Mouse (Mus musculus) forebrain, embryonic 14.5 days (tissue): ENCODE measurements at regions not wholly inside any gene's neighbourhood (a gene's known extent, or its start where the extent isn't known, plus 50 kb on each side); places are given as distances from the start of the nearest gene placed in this dataset.

Experiments
- ATAC-seq: fragments of 200-750 bp; cut with Nextera tagmentation; 2 replicates; pipeline ENCODE4 v1.8.0; 2017; ENCODE audit warnings: mild to moderate bottlenecking, moderate library complexity
- DNase-seq: peaks from one replicate; pipeline ENCODE4 v3.0.0-alpha.2; 2015; ENCODE audit warnings: low spot score
- H3K27ac ChIP-seq: fragments of 300-500 bp; sonication (generic); 2 replicates; pipeline ENCODE4 v1.5.1; 2014; ENCODE audit warnings: low read depth, mild to moderate bottlenecking, control low read depth, low read length, moderate library complexity
- H3K27me3 ChIP-seq: fragments of 300-500 bp; sonication (generic); replicated peaks from 2 replicates; pipeline ENCODE4 v1.6.1; 2014; ENCODE audit warnings: low read length, control low read depth, mixed read lengths; ENCODE audit not compliant: control insufficient read depth, insufficient read depth
- H3K36me3 ChIP-seq: fragments of 300-500 bp; sonication (generic); 2 replicates; pipeline ENCODE4 v1.6.1; 2014; ENCODE audit warnings: low read length, control low read depth; ENCODE audit not compliant: control insufficient read depth, insufficient read depth
- H3K4me1 ChIP-seq: fragments of 300-500 bp; sonication (generic); 2 replicates; pipeline ENCODE4 v1.6.1; 2014; ENCODE audit warnings: antibody characterized with exemption, low read length, control low read depth; ENCODE audit not compliant: control insufficient read depth, insufficient read depth
- H3K4me2 ChIP-seq: fragments of 300-500 bp; sonication (generic); 2 replicates; pipeline ENCODE4 v1.6.1; 2014; ENCODE audit warnings: mild to moderate bottlenecking, control low read depth, low read length
- H3K4me3 ChIP-seq: fragments of 300-500 bp; sonication (generic); 2 replicates; pipeline ENCODE4 v1.5.1; 2014; ENCODE audit warnings: low read depth, low read length, control low read depth
- H3K9ac ChIP-seq: fragments of 300-500 bp; sonication (generic); 2 replicates; pipeline ENCODE4 v1.6.1; 2014; ENCODE audit warnings: mild to moderate bottlenecking, low read length, control low read depth, moderate library complexity
- H3K9me3 ChIP-seq: fragments of 300-500 bp; sonication (generic); replicated peaks from 2 replicates; pipeline ENCODE4 v1.6.1; 2016; ENCODE audit warnings: low read length, control low read depth, mixed read lengths; ENCODE audit not compliant: control insufficient read depth
- WGBS: fragments of 180-500 bp; shearing (Covaris S2); extraction: QIAGEN DNeasy Blood & Tissue Kit; methylation state at CpG from one replicate; pipeline ENCODE4 v1.1.7; 2014; 5-methylcytosine and 5-hydroxymethylcytosine counted together

GRCm38 (mm10) chr6:76697146-76697891 is 199.7 kb upstream of the Gm9008 start:
- 88% methylated on average over 6 of the region's 6 CpGs for WGBS

GRCm38 (mm10) chr6:76688831-76689230 is 191.2 kb upstream of the Gm9008 start:
- Histone ChIP-seq H3K9me3 (no peaks in the 10 kb centered on the region), H3K9ac (no peak overlapping the region), H3K4me3 (no peak overlapping the region), H3K27ac (no peak overlapping the region), H3K4me1 (0 out of 2 replicates have a peak, but pooled peaks cover 2% of the 10 kb centered on the region), H3K27me3 (no peaks in the 10 kb centered on the region), H3K4me2 (no peak overlapping the region), H3K36me3 (no peaks in the 10 kb centered on the region)
- no peak for ATAC-seq
- DNase-seq: peak; percentile 54
- 24% methylated on average over 2 of the region's 2 CpGs for WGBS

More at GRCm38 (mm10) chr6:76697146-76697891, 199.7 kb upstream of the Gm9008 start:
- Histone ChIP-seq H3K4me2 (no peak overlapping the region), H3K9ac (no peak overlapping the region), H3K4me3 (no peak overlapping the region), H3K4me1 (no peaks in the 10 kb centered on the region), H3K36me3 (no peaks in the 10 kb centered on the region), H3K27ac (no peak overlapping the region), H3K9me3 (no peaks in the 10 kb centered on the region), H3K27me3 (no peaks in the 10 kb centered on the region)
- no peak for ATAC-seq
- DNase-seq: no peak

- Histone ChIP-seq H3K27ac (no peak overlapping the region), H3K9me3 (no peaks in the 10 kb centered on the region), H3K4me2 (no peak overlapping the region), H3K36me3 (no peaks in the 10 kb centered on the region), H3K9ac (no peak overlapping the region), H3K27me3 (no peaks in the 10 kb centered on the region), H3K4me3 (no peak overlapping the region), H3K4me1 (no peaks in the 10 kb centered on the region)
- WGBS: 50% methylated on average over 1 of the region's 1 CpGs
- no peak for DNase-seq
- no peak for ATAC-seq
Measured at GRCm38 (mm10) chr6:76639583-76639982, 142.0 kb upstream of the Gm9008 start.

- Histone ChIP-seq H3K36me3 (no peaks in the 10 kb centered on the region), H3K4me3 (no peak overlapping the region), H3K27ac (no peak overlapping the region), H3K9ac (no peak overlapping the region), H3K4me1 (no peaks in the 10 kb centered on the region), H3K4me2 (no peak overlapping the region), H3K27me3 (no peaks in the 10 kb centered on the region), H3K9me3 (no peaks in the 10 kb centered on the region)
- DNase-seq: no peak
- 89% methylated on average over 4 of the region's 4 CpGs for WGBS
- no peak for ATAC-seq
Measured at GRCm38 (mm10) chr6:76628379-76628778, 130.8 kb upstream of the Gm9008 start.

GRCm38 (mm10) chr6:76621499-76621898 is 123.9 kb upstream of the Gm9008 start:
- H3K4me3 ChIP-seq: no peak overlapping the region
- no peak overlapping the region for H3K27ac ChIP-seq
- H3K4me2 ChIP-seq: no peak overlapping the region
- H3K36me3 ChIP-seq: no peaks in the 10 kb centered on the region
- DNase-seq: no peak
- H3K4me1 ChIP-seq: 0 out of 2 replicates have a peak, but pooled peaks cover 7% of the 10 kb centered on the region
- no peak for ATAC-seq
- WGBS: 94% methylated on average over 2 of the region's 2 CpGs
- no peaks in the 10 kb centered on the region for H3K27me3 ChIP-seq
- no peaks in the 10 kb centered on the region for H3K9me3 ChIP-seq
- no peak overlapping the region for H3K9ac ChIP-seq

GRCm38 (mm10) chr6:76620754-76621204 is 123.2 kb upstream of the Gm9008 start:
- Histone ChIP-seq H3K9me3 (no peaks in the 10 kb centered on the region), H3K4me3 (no peak overlapping the region), H3K4me2 (no peak overlapping the region), H3K4me1 (0 out of 2 replicates have a peak, but pooled peaks cover 7% of the 10 kb centered on the region), H3K9ac (no peak overlapping the region), H3K36me3 (no peaks in the 10 kb centered on the region), H3K27ac (no peak overlapping the region), H3K27me3 (no peaks in the 10 kb centered on the region)
- DNase-seq (peak; percentile 83), ATAC-seq (peak; percentile 94)
- WGBS: 20% methylated on average over 6 of the region's 6 CpGs
